Mouse (Mus musculus): Measurements from ENCODE around the gene Saa3. TPM values are rescaled to one million over a fixed set of nuclear protein-coding genes. Genes with fewer than 3 reads are reported as not detected.
A peak's percentile ranks its signal among the peaks of the same experiment; 100 is the strongest.
"Not testable (repeated sequence)": the region's sequence is repeated elsewhere in the genome, so short reads cannot be mapped to it uniquely, and the experiment has no call there.

Gene Saa3
- polyA plus RNA-seq, 1 experiment: 0.21 TPM

- TF ChIP-seq CTCF (IDR thresholded peaks at IDR 0.05; ENCODE audit: extremely low read depth, insufficient read depth, insufficient read length, insufficient replicate concordance): no peak
- no peak for TF ChIP-seq POLR2A (IDR thresholded peaks at IDR 0.05; ENCODE audit: low read depth, low read length)
- H3K27me3 ChIP-seq (ENCODE audit: control insufficient read depth, insufficient read depth, low read length): no peaks in the 10 kb centered on the region
- H3K27ac ChIP-seq (ENCODE audit: insufficient read depth, low read length): no peak overlapping the region
- no peak for DNase-seq (ENCODE audit: low read depth in 1 of 2, low spot score in 2 of 2)
- H3K36me3 ChIP-seq (ENCODE audit: control insufficient read depth, insufficient read depth, low read length): no peaks in the 10 kb centered on the region
- H3K4me1 ChIP-seq (ENCODE audit: control insufficient read depth, insufficient read depth, insufficient read length): no peaks in the 10 kb centered on the region
- WGBS: 79% methylated on average over 3 of the region's 3 CpGs
- no peak overlapping the region for H3K4me3 ChIP-seq (ENCODE audit: extremely low read depth, insufficient read depth, insufficient read length)
Observed at GRCm38 (mm10) chr7:46745816-46746215, 30.3 kb upstream of the Saa3 start.

- 73% methylated on average over 3 of the region's 3 CpGs for WGBS
- H3K27me3 ChIP-seq (ENCODE audit: control insufficient read depth, insufficient read depth, low read length); H3K27ac ChIP-seq (ENCODE audit: insufficient read depth, low read length); H3K4me1 ChIP-seq (ENCODE audit: control insufficient read depth, insufficient read depth, insufficient read length); H3K36me3 ChIP-seq (ENCODE audit: control insufficient read depth, insufficient read depth, low read length); H3K4me3 ChIP-seq (ENCODE audit: extremely low read depth, insufficient read depth, insufficient read length); DNase-seq (ENCODE audit: low read depth in 1 of 2, low spot score in 2 of 2): not testable (repeated sequence)
Observed at GRCm38 (mm10) chr7:46742880-46743279, 27.4 kb upstream of the Saa3 start, which contains the start of gene Saa1. Gene Saa1 (minus strand): TSS chr7:46742980.

- H3K36me3 ChIP-seq (ENCODE audit: control insufficient read depth, insufficient read depth, low read length); H3K4me1 ChIP-seq (ENCODE audit: control insufficient read depth, insufficient read depth, insufficient read length); H3K27ac ChIP-seq (ENCODE audit: insufficient read depth, low read length); H3K4me3 ChIP-seq (ENCODE audit: extremely low read depth, insufficient read depth, insufficient read length); H3K27me3 ChIP-seq (ENCODE audit: control insufficient read depth, insufficient read depth, low read length); DNase-seq (ENCODE audit: low read depth in 1 of 2, low spot score in 2 of 2): not testable (repeated sequence)
- WGBS: 78% methylated on average over 5 of the region's 5 CpGs
Observed at GRCm38 (mm10) chr7:46740041-46740440, 24.5 kb upstream of the Saa3 start.

- TF ChIP-seq CTCF (IDR thresholded peaks at IDR 0.05; ENCODE audit: extremely low read depth, insufficient read depth, insufficient read length, insufficient replicate concordance): no peak
- TF ChIP-seq POLR2A (IDR thresholded peaks at IDR 0.05; ENCODE audit: low read depth, low read length): no peak
- H3K27ac ChIP-seq (ENCODE audit: insufficient read depth, low read length): no peak overlapping the region
- 76% methylated on average over 12 of the region's 12 CpGs for WGBS
Observed at GRCm38 (mm10) chr7:46738561-46739460, 23.3 kb upstream of the Saa3 start.

GRCm38 (mm10) chr7:46734983-46735382, 19.5 kb upstream of the Saa3 start:
- H3K27me3 ChIP-seq (ENCODE audit: control insufficient read depth, insufficient read depth, low read length): no peaks in the 10 kb centered on the region
- H3K4me3 ChIP-seq (ENCODE audit: extremely low read depth, insufficient read depth, insufficient read length): no peak overlapping the region
- no peaks in the 10 kb centered on the region for H3K4me1 ChIP-seq (ENCODE audit: control insufficient read depth, insufficient read depth, insufficient read length)
- H3K27ac ChIP-seq (ENCODE audit: insufficient read depth, low read length): no peak overlapping the region
- 48% methylated on average over 2 of the region's 2 CpGs for WGBS
- H3K36me3 ChIP-seq (ENCODE audit: control insufficient read depth, insufficient read depth, low read length): no peaks in the 10 kb centered on the region
- peak in 1 of 2 experiments; percentile 49 for DNase-seq (ENCODE audit: low read depth in 1 of 2, low spot score in 2 of 2)
- no peak for TF ChIP-seq CTCF (IDR thresholded peaks at IDR 0.05; ENCODE audit: extremely low read depth, insufficient read depth, insufficient read length, insufficient replicate concordance)
- no peak for TF ChIP-seq POLR2A (IDR thresholded peaks at IDR 0.05; ENCODE audit: low read depth, low read length)

More at GRCm38 (mm10) chr7:46738561-46739460, 23.3 kb upstream of the Saa3 start:
- no peak for DNase-seq (ENCODE audit: low read depth in 1 of 2, low spot score in 2 of 2)
- Histone ChIP-seq H3K27me3 (ENCODE audit: control insufficient read depth, insufficient read depth, low read length) (no peaks in the 10 kb centered on the region), H3K4me3 (ENCODE audit: extremely low read depth, insufficient read depth, insufficient read length) (no peak overlapping the region), H3K36me3 (ENCODE audit: control insufficient read depth, insufficient read depth, low read length) (no peaks in the 10 kb centered on the region), H3K4me1 (ENCODE audit: control insufficient read depth, insufficient read depth, insufficient read length) (no peaks in the 10 kb centered on the region)

- no peak within 1 kb of the TSS for H3K4me3 ChIP-seq (ENCODE audit: extremely low read depth, insufficient read depth, insufficient read length)
- H3K27ac ChIP-seq (ENCODE audit: insufficient read depth, low read length): no peak within 1 kb of the TSS
- no peaks in the 10 kb centered on the region for H3K36me3 ChIP-seq (ENCODE audit: control insufficient read depth, insufficient read depth, low read length)
- no peaks in the 10 kb centered on the region for H3K4me1 ChIP-seq (ENCODE audit: control insufficient read depth, insufficient read depth, insufficient read length)
- WGBS: 91% methylated on average over 4 of the region's 4 CpGs
- DNase-seq (ENCODE audit: low read depth in 1 of 2, low spot score in 2 of 2): no peak
- no peak for TF ChIP-seq CTCF (IDR thresholded peaks at IDR 0.05; ENCODE audit: extremely low read depth, insufficient read depth, insufficient read length, insufficient replicate concordance)
- no peak for TF ChIP-seq POLR2A (IDR thresholded peaks at IDR 0.05; ENCODE audit: low read depth, low read length)
- H3K27me3 ChIP-seq (ENCODE audit: control insufficient read depth, insufficient read depth, low read length): no peaks in the 10 kb centered on the region
Observed at GRCm38 (mm10) chr7:46732458-46732857, 17.0 kb upstream of the Saa3 start, which contains the start of gene Saa4. Gene Saa4 (minus strand): TSS chr7:46732603.

- Histone ChIP-seq H3K27ac (ENCODE audit: insufficient read depth, low read length) (no peak overlapping the region), H3K27me3 (ENCODE audit: control insufficient read depth, insufficient read depth, low read length) (no peaks in the 10 kb centered on the region; the same call in 1 of the 2 replicates), H3K4me3 (ENCODE audit: extremely low read depth, insufficient read depth, insufficient read length) (no peak overlapping the region), H3K36me3 (ENCODE audit: control insufficient read depth, insufficient read depth, low read length) (no peaks in the 10 kb centered on the region), H3K4me1 (ENCODE audit: control insufficient read depth, insufficient read depth, insufficient read length) (peaks cover 5% of the 10 kb centered on the region; the same call in 1 of the 2 replicates)
- WGBS: 87% methylated on average over 1 of the region's 1 CpGs
- TF ChIP-seq POLR2A (IDR thresholded peaks at IDR 0.05; ENCODE audit: low read depth, low read length): no peak
- no peak for TF ChIP-seq CTCF (IDR thresholded peaks at IDR 0.05; ENCODE audit: extremely low read depth, insufficient read depth, insufficient read length, insufficient replicate concordance)
- no peak for DNase-seq (ENCODE audit: low read depth in 1 of 2, low spot score in 2 of 2)
Observed at GRCm38 (mm10) chr7:46727584-46727983, 12.1 kb upstream of the Saa3 start.

All from spleen, adult 2 months (tissue).